Mouse (Mus musculus): ENCODE data around the gene Psmd9. TPM values are rescaled to one million over a fixed set of nuclear protein-coding genes. Genes with fewer than 3 reads are reported as not detected.

Psmd9 gene
- polyA plus RNA-seq, 1 experiment from 2014 or later, result 68.5 TPM

- H3K4me2 ChIP-seq (replicated peaks), result peak overlapping the region; percentile 89
- WGBS, result 18% methylated on average over 18 of the region's 18 CpGs
- no peaks in the 10 kb centered on the region for H3K36me3 ChIP-seq
- H3K9ac ChIP-seq, result no peak overlapping the region
- no peaks in the 10 kb centered on the region for H3K9me3 ChIP-seq
- peak overlapping the region; percentile 100 for H3K27ac ChIP-seq
- peaks cover 64% of the 10 kb centered on the region for H3K4me1 ChIP-seq (replicated peaks)
- no peak overlapping the region for H3K4me3 ChIP-seq (replicated peaks)
- no peak for ATAC-seq
- H3K27me3 ChIP-seq (replicated peaks), result no peaks in the 10 kb centered on the region
Measured at GRCm38 (mm10) chr5:123133083-123133783, 36.0 kb upstream of the Psmd9 start.

- no peaks in the 10 kb centered on the region for H3K36me3 ChIP-seq
- no peak overlapping the region for H3K9ac ChIP-seq
- no peak for ATAC-seq
- 27% methylated on average over 7 of the region's 7 CpGs for WGBS
- peak overlapping the region; percentile 100 for H3K27ac ChIP-seq
- no peak overlapping the region for H3K4me3 ChIP-seq (replicated peaks)
- 0 out of 2 replicates have a peak overlapping the region, but pooled peaks have one; percentile 93 for H3K4me2 ChIP-seq (replicated peaks)
- H3K9me3 ChIP-seq, result no peaks in the 10 kb centered on the region
- peaks cover 65% of the 10 kb centered on the region for H3K4me1 ChIP-seq (replicated peaks)
- no peaks in the 10 kb centered on the region for H3K27me3 ChIP-seq (replicated peaks)
Measured at GRCm38 (mm10) chr5:123133784-123134143, 35.4 kb upstream of the Psmd9 start.

- no peaks in the 10 kb centered on the region for H3K36me3 ChIP-seq
- ATAC-seq, result no peak
- no peaks in the 10 kb centered on the region for H3K27me3 ChIP-seq (replicated peaks)
- peak overlapping the region; percentile 31 for H3K9ac ChIP-seq
- peak overlapping the region; percentile 93 for H3K4me2 ChIP-seq (replicated peaks)
- peaks cover 65% of the 10 kb centered on the region for H3K4me1 ChIP-seq (replicated peaks)
- WGBS, result 10% methylated on average over 13 of the region's 13 CpGs
- peak overlapping the region; percentile 62; the same call in 1 of the 2 replicates for H3K4me3 ChIP-seq (replicated peaks)
- H3K27ac ChIP-seq, result peak overlapping the region; percentile 100
- H3K9me3 ChIP-seq, result no peaks in the 10 kb centered on the region
Measured at GRCm38 (mm10) chr5:123134186-123134874, 34.9 kb upstream of the Psmd9 start.

- no peaks in the 10 kb centered on the region for H3K27me3 ChIP-seq (replicated peaks)
- H3K4me1 ChIP-seq (replicated peaks), result peaks cover 65% of the 10 kb centered on the region
- peak overlapping the region; percentile 100 for H3K27ac ChIP-seq
- peak overlapping the region; percentile 62 for H3K4me3 ChIP-seq (replicated peaks)
- no peaks in the 10 kb centered on the region for H3K36me3 ChIP-seq
- H3K9me3 ChIP-seq, result no peaks in the 10 kb centered on the region
- H3K4me2 ChIP-seq (replicated peaks), result peak overlapping the region; percentile 93
- WGBS, result 29% methylated on average over 8 of the region's 8 CpGs
- ATAC-seq, result no peak
- peak overlapping the region; percentile 31 for H3K9ac ChIP-seq
Measured at GRCm38 (mm10) chr5:123134875-123135382, 34.3 kb upstream of the Psmd9 start.

- peak; percentile 61 for ATAC-seq
- WGBS, result 3% methylated on average over 30 of the region's 30 CpGs
- peak overlapping the region; percentile 62 for H3K4me3 ChIP-seq (replicated peaks)
Measured at GRCm38 (mm10) chr5:123135471-123136360, 33.5 kb upstream of the Psmd9 start.

GRCm38 (mm10) chr5:123136361-123137043 lies 32.7 kb upstream of the Psmd9 start:
- Histone ChIP-seq H3K4me3 (replicated peaks) (peak overlapping the region; percentile 62), H3K9me3 (no peaks in the 10 kb centered on the region), H3K4me2 (replicated peaks) (peak overlapping the region; percentile 93), H3K27me3 (replicated peaks) (no peaks in the 10 kb centered on the region), H3K9ac (peak overlapping the region; percentile 98), H3K4me1 (replicated peaks) (peaks cover 64% of the 10 kb centered on the region), H3K36me3 (no peaks in the 10 kb centered on the region), H3K27ac (peak overlapping the region; percentile 100)
- WGBS, result under 1% methylated on average over 13 of the region's 13 CpGs
- peak; percentile 68 for ATAC-seq

More at GRCm38 (mm10) chr5:123135471-123136360, 33.5 kb upstream of the Psmd9 start:
- peak overlapping the region; percentile 98 for H3K9ac ChIP-seq
- H3K4me2 ChIP-seq (replicated peaks), result peak overlapping the region; percentile 93
- peak overlapping the region; percentile 100 for H3K27ac ChIP-seq
- H3K27me3 ChIP-seq (replicated peaks), result no peaks in the 10 kb centered on the region
- H3K9me3 ChIP-seq, result no peaks in the 10 kb centered on the region
- H3K36me3 ChIP-seq, result no peaks in the 10 kb centered on the region
- H3K4me1 ChIP-seq (replicated peaks), result peaks cover 65% of the 10 kb centered on the region

- H3K4me3 ChIP-seq (replicated peaks), result peak overlapping the region; percentile 62
- H3K27ac ChIP-seq, result peak overlapping the region; percentile 100
- WGBS, result 4% methylated on average over 20 of the region's 20 CpGs
- peak; percentile 21 for ATAC-seq
- no peaks in the 10 kb centered on the region for H3K27me3 ChIP-seq (replicated peaks)
- no peaks in the 10 kb centered on the region for H3K36me3 ChIP-seq
- H3K9me3 ChIP-seq, result no peaks in the 10 kb centered on the region
- peaks cover 56% of the 10 kb centered on the region for H3K4me1 ChIP-seq (replicated peaks)
- H3K4me2 ChIP-seq (replicated peaks), result peak overlapping the region; percentile 93
- H3K9ac ChIP-seq, result peak overlapping the region; percentile 98
Measured at GRCm38 (mm10) chr5:123137044-123137909, 31.9 kb upstream of the Psmd9 start.

GRCm38 (mm10) chr5:123137910-123138229 lies 31.3 kb upstream of the Psmd9 start:
- Histone ChIP-seq H3K9ac (peak overlapping the region; percentile 98), H3K36me3 (no peaks in the 10 kb centered on the region), H3K9me3 (no peaks in the 10 kb centered on the region), H3K4me2 (replicated peaks) (peak overlapping the region; percentile 93), H3K27ac (peak overlapping the region; percentile 100), H3K27me3 (replicated peaks) (no peaks in the 10 kb centered on the region), H3K4me1 (replicated peaks) (peaks cover 51% of the 10 kb centered on the region), H3K4me3 (replicated peaks) (peak overlapping the region; percentile 62)
- no peak for ATAC-seq
- 6% methylated on average over 6 of the region's 6 CpGs for WGBS

GRCm38 (mm10) chr5:123138230-123138911 lies 30.8 kb upstream of the Psmd9 start:
- Histone ChIP-seq H3K9me3 (no peaks in the 10 kb centered on the region), H3K4me1 (replicated peaks) (peaks cover 46% of the 10 kb centered on the region), H3K4me3 (replicated peaks) (peak overlapping the region; percentile 62), H3K27ac (peak overlapping the region; percentile 100), H3K36me3 (no peaks in the 10 kb centered on the region), H3K9ac (peak overlapping the region; percentile 98), H3K27me3 (replicated peaks) (no peaks in the 10 kb centered on the region), H3K4me2 (replicated peaks) (peak overlapping the region; percentile 93)
- under 1% methylated on average over 40 of the region's 40 CpGs for WGBS
- peak; percentile 48 for ATAC-seq

- under 1% methylated on average over 39 of the region's 39 CpGs for WGBS
- ATAC-seq, result no peak
- H3K36me3 ChIP-seq, result no peaks in the 10 kb centered on the region
- no peaks in the 10 kb centered on the region for H3K27me3 ChIP-seq (replicated peaks)
- peak overlapping the region; percentile 98 for H3K9ac ChIP-seq
- peak overlapping the region; percentile 93 for H3K4me2 ChIP-seq (replicated peaks)
- no peaks in the 10 kb centered on the region for H3K9me3 ChIP-seq
- H3K4me1 ChIP-seq (replicated peaks), result peaks cover 42% of the 10 kb centered on the region
- peak overlapping the region; percentile 62 for H3K4me3 ChIP-seq (replicated peaks)
- H3K27ac ChIP-seq, result peak overlapping the region; percentile 100
Measured at GRCm38 (mm10) chr5:123138953-123139721, 30.1 kb upstream of the Psmd9 start.
